Mouse (Mus musculus) liver, embryonic 14.5 days (tissue): ENCODE data around the gene S100a4. TPM values are rescaled to one million over a fixed set of nuclear protein-coding genes. Genes with fewer than 3 reads are reported as not detected.

Experiments
- ATAC-seq: fragments of 200-750 bp; cut with Nextera tagmentation; 2 replicates; pipeline ENCODE4 v1.8.0; 2017; ENCODE audit warnings: moderate number of reproducible peaks, mild to moderate bottlenecking, moderate library complexity; ENCODE audit not compliant: insufficient read depth
- DNase-seq, 3 experiments: peaks; one replicate each; pipeline ENCODE4 v3.0.0-alpha.2; 2012 to 2013; ENCODE audit warnings: low read depth in 3 of 3, low spot score in 3 of 3
- H3K27ac ChIP-seq: fragments of 300-500 bp; sonication (generic); 2 replicates; pipeline ENCODE4 v1.5.1; 2014; ENCODE audit warnings: moderate library complexity, mild to moderate bottlenecking, control low read depth, inconsistent platforms
- H3K27me3 ChIP-seq: fragments of 300-500 bp; sonication (generic); 2 replicates; pipeline ENCODE4 v1.6.1; 2014; ENCODE audit warnings: mild to moderate bottlenecking, low read length, moderate library complexity; ENCODE audit not compliant: control insufficient read depth, insufficient read depth
- H3K36me3 ChIP-seq: fragments of 300-500 bp; sonication (generic); replicated peaks from 2 replicates; pipeline ENCODE4 v1.6.1; 2014; ENCODE audit warnings: low read depth; ENCODE audit not compliant: control insufficient read depth, insufficient read depth
- H3K4me1 ChIP-seq, 2 experiments: fragments of 200-500 bp in 1 of 2; fragments of 300-500 bp in 1 of 2; sonication (generic) in 1 of 2; replicated peaks; 2 replicates each; pipeline ENCODE4 v1.6.1; 2012 to 2014; ENCODE audit warnings: antibody characterized with exemption in 1 of 2, inconsistent platforms in 1 of 2, low read length in 1 of 2; ENCODE audit not compliant: control insufficient read depth in 2 of 2, insufficient read depth in 2 of 2
- H3K4me2 ChIP-seq: fragments of 300-500 bp; sonication (generic); 2 replicates; pipeline ENCODE4 v1.6.1; 2014; ENCODE audit warnings: low read depth, mild to moderate bottlenecking, control low read depth, moderate library complexity
- H3K4me3 ChIP-seq, 2 experiments: fragments of 200-500 bp in 1 of 2; fragments of 300-500 bp in 1 of 2; sonication (generic) in 1 of 2; 2 replicates each; pipeline ENCODE4 v1.5.1; 2012 to 2014; ENCODE audit warnings: low read depth in 2 of 2, low read length in 2 of 2, mild to moderate bottlenecking in 2 of 2, control low read depth in 1 of 2, inconsistent platforms in 1 of 2, moderate library complexity in 1 of 2; ENCODE audit not compliant: insufficient read depth in 1 of 2
- H3K9ac ChIP-seq: fragments of 300-500 bp; sonication (generic); replicated peaks from 2 replicates; pipeline ENCODE4 v1.6.1; 2014; ENCODE audit warnings: mild to moderate bottlenecking, control low read depth, moderate library complexity
- H3K9me3 ChIP-seq: fragments of 300-500 bp; sonication (generic); 2 replicates; pipeline ENCODE4 v1.6.1; 2016; ENCODE audit warnings: low read length, mixed read lengths; ENCODE audit not compliant: control insufficient read depth
- CTCF ChIP-seq: IDR thresholded peaks from 2 replicates; pipeline ENCODE4 v1.5.1; 2016; ENCODE audit warnings: antibody characterized with exemption, low read depth, control low read depth
- EP300 ChIP-seq: IDR thresholded peaks from 2 replicates; pipeline ENCODE4 v1.6.1; 2016; ENCODE audit warnings: antibody characterized with exemption, low read depth
- WGBS: fragments of 180-500 bp; shearing (Covaris S2); extraction: QIAGEN DNeasy Blood & Tissue Kit; methylation state at CpG from one replicate; pipeline ENCODE4 v1.1.7; 2014; ENCODE audit not compliant: insufficient replicate concordance; 5-methylcytosine and 5-hydroxymethylcytosine counted together
- polyA plus RNA-seq, 2 experiments: library from polyadenylated mRNA; depleted of rRNA in 1 of 2; stranded (reverse) in 1 of 2; unstranded in 1 of 2; fragments of >200 nt; fragmentation: Nextera tagmentation in 1 of 2; extraction: Ambion mirVana in 1 of 2; gene quantifications; 2 replicates each; pipeline versions ENCODE4 v1.2.1 to v1.2.3; 2012 to 2014

S100a4 gene
- polyA plus RNA-seq, 2 experiments: 1.0 to 2.0 TPM

DNA sequence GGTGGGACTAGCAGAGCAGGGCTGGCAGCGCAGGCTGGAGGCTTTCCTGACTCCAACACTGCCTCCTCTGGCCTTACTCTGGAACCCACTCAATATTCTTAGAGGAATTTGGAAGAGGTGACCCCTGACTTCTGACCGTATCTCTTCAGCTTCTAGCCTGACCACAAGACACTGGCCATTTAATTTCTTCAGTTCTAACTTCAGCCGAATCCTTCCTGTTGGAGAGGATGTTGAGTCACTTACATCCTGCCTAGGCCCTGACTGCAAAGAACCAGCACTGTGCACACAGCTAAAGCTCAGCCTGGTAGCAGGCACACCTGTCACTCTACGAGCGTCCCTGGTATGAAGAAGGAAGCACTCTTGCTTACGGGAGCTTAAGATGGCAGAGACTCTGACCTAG lies 14.2 kb upstream of the S100a4 start:
- Histone ChIP-seq H3K27ac (no peak overlapping the region), H3K9me3 (no peaks in the 10 kb centered on the region), H3K27me3 (no peaks in the 10 kb centered on the region), H3K9ac (no peak overlapping the region), H3K4me3 (no peak overlapping the region), H3K36me3 (no peaks in the 10 kb centered on the region), H3K4me2 (no peak overlapping the region), H3K4me1 (peaks cover 0 to 2% of the 10 kb centered on the region in 2 experiments; a peak in 1 of 4 replicates)
- no peak for TF ChIP-seq EP300
- no peak for TF ChIP-seq CTCF
- ATAC-seq (no peak), DNase-seq (no peak)
- WGBS: 29% methylated on average over 6 of the region's 6 CpGs

DNA sequence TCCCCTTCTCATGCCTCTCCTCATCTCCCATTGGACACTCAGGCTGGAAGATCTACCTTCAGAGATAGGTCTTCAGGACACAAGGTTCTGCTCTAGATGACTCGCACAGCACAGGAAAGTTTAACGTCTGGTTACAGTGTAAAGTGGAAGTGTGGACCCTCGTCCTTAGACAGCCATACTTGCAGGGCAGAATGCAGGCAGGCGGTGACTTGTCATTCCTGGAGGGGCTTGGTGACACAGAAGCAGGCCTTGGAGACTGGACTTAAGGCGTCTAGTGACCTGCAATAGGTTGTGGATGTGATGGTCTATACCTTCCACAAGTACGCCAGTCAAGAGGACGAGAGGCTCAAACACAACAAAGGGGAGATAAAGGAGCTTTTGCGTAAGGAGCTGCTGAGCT lies 13.6 kb upstream of the S100a4 start, which contains the start of gene S100a2:
S100a2 (plus strand) TSS at position 301 of the 400 bp plus-strand sequence.
- H3K4me1 ChIP-seq: peaks cover 0 to 2% of the 10 kb centered on the region in 2 experiments; a peak in 1 of 4 replicates
- H3K36me3 ChIP-seq: no peaks in the 10 kb centered on the region
- TF ChIP-seq CTCF (no peak), EP300 (no peak)
- H3K9me3 ChIP-seq: no peaks in the 10 kb centered on the region
- DNase-seq (no peak), ATAC-seq (no peak)
- H3K4me2 ChIP-seq: no peak within 1 kb of the TSS
- no peak within 1 kb of the TSS for H3K27ac ChIP-seq
- H3K4me3 ChIP-seq: no peak within 1 kb of the TSS
- H3K27me3 ChIP-seq: no peaks in the 10 kb centered on the region
- 53% methylated on average over 8 of the region's 8 CpGs for WGBS
- no peak within 1 kb of the TSS for H3K9ac ChIP-seq

DNA sequence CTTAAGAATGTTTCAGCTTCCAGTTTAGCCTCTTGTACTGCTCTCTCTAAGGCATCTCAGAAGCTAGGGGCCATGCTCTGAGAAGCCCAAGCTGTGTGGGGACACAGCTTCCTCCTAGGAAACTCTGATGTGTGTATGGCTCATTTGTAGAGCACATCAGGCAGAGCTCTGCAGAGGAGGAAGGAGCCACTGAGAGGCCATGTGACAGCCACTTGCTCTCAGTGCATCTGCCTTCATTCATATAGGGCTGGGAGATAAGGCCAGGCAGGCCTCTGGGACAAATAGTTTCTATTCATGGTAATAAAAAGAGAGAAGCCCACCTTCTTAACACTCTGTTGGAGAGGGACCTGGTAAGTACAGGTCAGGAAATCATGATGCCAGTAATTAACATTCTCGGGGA lies 9.1 kb upstream of the S100a4 start:
- H3K9ac ChIP-seq: no peak overlapping the region
- no peak for ATAC-seq
- no peaks in the 10 kb centered on the region for H3K9me3 ChIP-seq
- no peak overlapping the region for H3K4me2 ChIP-seq
- no peak overlapping the region for H3K27ac ChIP-seq
- no peaks in the 10 kb centered on the region for H3K36me3 ChIP-seq
- TF ChIP-seq EP300 (no peak), CTCF (no peak)
- DNase-seq: no peak
- peaks cover 0 to 2% of the 10 kb centered on the region in 2 experiments; a peak in 1 of 4 replicates for H3K4me1 ChIP-seq
- H3K4me3 ChIP-seq: no peak overlapping the region
- H3K27me3 ChIP-seq: no peaks in the 10 kb centered on the region
- WGBS: 52% methylated on average over 1 of the region's 1 CpGs

DNA sequence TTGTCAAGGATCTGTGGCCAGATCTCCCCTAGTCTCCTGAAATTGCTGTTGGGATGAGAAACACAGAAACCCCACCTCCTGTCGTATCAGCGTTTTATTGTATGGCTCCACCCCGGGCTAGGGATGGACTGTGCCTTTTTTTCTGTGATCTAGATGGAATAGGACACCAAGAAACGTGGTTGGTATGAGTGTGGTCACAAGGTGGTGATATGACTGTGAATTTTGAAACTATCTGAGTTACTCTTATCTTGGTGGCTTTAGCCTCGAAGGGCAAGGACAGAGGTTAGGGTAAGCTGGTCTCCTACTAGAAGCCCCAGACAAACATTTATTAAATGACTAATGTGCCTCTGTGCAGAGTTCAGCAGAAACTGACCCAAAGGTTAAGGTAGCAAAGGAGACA lies 8.0 kb upstream of the S100a4 start:
- no peak for ATAC-seq
- Histone ChIP-seq H3K27me3 (no peaks in the 10 kb centered on the region), H3K4me3 (no peak overlapping the region), H3K4me2 (no peak overlapping the region), H3K4me1 (no peaks in the 10 kb centered on the region), H3K9ac (no peak overlapping the region), H3K9me3 (no peaks in the 10 kb centered on the region), H3K27ac (no peak overlapping the region), H3K36me3 (no peaks in the 10 kb centered on the region)
- 45% methylated on average over 5 of the region's 5 CpGs for whole genome bisulfite sequencing
- DNase-seq: no peak
- TF ChIP-seq EP300 (no peak), CTCF (no peak)

DNA sequence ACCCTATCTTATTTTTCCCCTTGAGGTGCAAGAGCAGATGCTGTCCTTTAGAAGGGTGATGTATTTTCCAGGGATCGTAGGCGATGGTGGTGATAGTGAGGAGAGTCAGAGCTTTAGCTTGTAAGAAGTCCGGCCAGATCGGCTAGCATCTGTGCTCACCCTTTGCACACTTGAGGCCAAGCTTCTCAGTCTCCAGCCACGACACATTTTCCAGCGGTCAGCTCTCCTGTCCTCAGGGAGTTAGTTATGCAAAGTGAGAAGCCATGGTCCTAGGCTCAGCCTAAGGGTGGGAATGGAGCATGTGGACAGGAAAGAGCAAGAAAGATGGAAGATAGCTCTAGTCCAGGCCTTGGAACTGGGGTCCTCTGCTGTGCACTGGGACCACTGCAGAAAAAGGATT lies 6.8 kb upstream of the S100a4 start:
- no peak for TF ChIP-seq EP300
- TF ChIP-seq CTCF: no peak
- WGBS: 69% methylated on average over 6 of the region's 6 CpGs
- no peaks in the 10 kb centered on the region for H3K36me3 ChIP-seq
- no peak for DNase-seq
- H3K9ac ChIP-seq: no peak overlapping the region
- no peak overlapping the region for H3K4me2 ChIP-seq
- H3K4me3 ChIP-seq: no peak overlapping the region
- H3K27ac ChIP-seq: no peak overlapping the region
- H3K9me3 ChIP-seq: no peaks in the 10 kb centered on the region
- no peaks in the 10 kb centered on the region for H3K4me1 ChIP-seq
- H3K27me3 ChIP-seq: no peaks in the 10 kb centered on the region
- no peak for ATAC-seq
